8 mouse cellular contexts compared by ENCODE assay signal in genomic region chr13:74638793-74639711, GRCm38 (mm10). TPM values are rescaled to one million over a fixed set of nuclear protein-coding genes. Genes with fewer than 3 reads are reported as not detected.
DNase-seq lines count a peak whose midpoint lies in the region; ATAC-seq and TF ChIP-seq lines count a peak whose summit lies in the region.

Gene Erap1, plus strand, starts transcription at chr13:74639568.

- H3K9me3 ChIP-seq in embryonic facial prominence, embryonic 11.5 days (replicated peaks; ENCODE audit: control insufficient read depth, low read length) = no peaks in the 10 kb centered on the region
- no peaks in the 10 kb centered on the region for H3K9me3 ChIP-seq in limb, embryonic 11.5 days (ENCODE audit: control insufficient read depth, low read length)
- H3K9me3 ChIP-seq in midbrain, embryonic 13.5 days = no peaks in the 10 kb centered on the region
- H3K9me3 ChIP-seq in stomach, embryonic 16.5 days (replicated peaks; ENCODE audit: control insufficient read depth, low read length) = no peaks in the 10 kb centered on the region

- under 1% methylated on average over 12 of the region's 12 CpGs for WGBS in embryonic facial prominence, embryonic 11.5 days
- WGBS in heart, adult 2 months = 0% methylated on average over 12 of the region's 12 CpGs
- 1% methylated on average over 12 of the region's 12 CpGs for WGBS in limb, embryonic 11.5 days
- WGBS in midbrain, embryonic 13.5 days = 1% methylated on average over 12 of the region's 12 CpGs
- WGBS in stomach, embryonic 16.5 days = 1% methylated on average over 12 of the region's 12 CpGs

- H3K27ac ChIP-seq in embryonic facial prominence, embryonic 11.5 days (replicated peaks; ENCODE audit: low read depth, low read length) = peak within 1 kb of the TSS; percentile 72
- peak within 1 kb of the TSS; percentile 98 for H3K27ac ChIP-seq in heart, adult 2 months
- peak within 1 kb of the TSS; percentile 85 for H3K27ac ChIP-seq in limb, embryonic 11.5 days (replicated peaks; ENCODE audit: low read depth, low read length)
- peak within 1 kb of the TSS; percentile 72 for H3K27ac ChIP-seq in midbrain, embryonic 13.5 days
- H3K27ac ChIP-seq in stomach, embryonic 16.5 days (ENCODE audit: low read length) = peak within 1 kb of the TSS; percentile 98

- H3K27me3 ChIP-seq in embryonic facial prominence, embryonic 11.5 days (ENCODE audit: control insufficient read depth, insufficient read depth, low read length) = no peaks in the 10 kb centered on the region
- H3K27me3 ChIP-seq in heart, adult 2 months (ENCODE audit: control insufficient read depth, insufficient read depth, low read length) = no peaks in the 10 kb centered on the region
- no peaks in the 10 kb centered on the region for H3K27me3 ChIP-seq in limb, embryonic 11.5 days (ENCODE audit: control insufficient read depth, insufficient read depth, low read length)
- H3K27me3 ChIP-seq in midbrain, embryonic 13.5 days = no peaks in the 10 kb centered on the region
- no peaks in the 10 kb centered on the region for H3K27me3 ChIP-seq in stomach, embryonic 16.5 days (ENCODE audit: control insufficient read depth, insufficient read depth, low read length)

- ATAC-seq in CD4-positive, CD25-positive, alpha-beta regulatory T cell, adult 4 months = peak; percentile 72
- peak; percentile 76 for ATAC-seq in embryonic facial prominence, embryonic 11.5 days (replicated peaks; ENCODE audit: insufficient number of reproducible peaks, low FRiP score, low TSS enrichment, low read depth)
- peak; percentile 57 for ATAC-seq in limb, embryonic 11.5 days (ENCODE audit: insufficient number of reproducible peaks, low FRiP score, low TSS enrichment, low read depth)
- peak; percentile 71 for ATAC-seq in midbrain, embryonic 13.5 days
- peak; percentile 55 for ATAC-seq in stomach, embryonic 16.5 days (ENCODE audit: insufficient read depth, low FRiP score)

- no peak for TF ChIP-seq EP300 in heart, adult 2 months (IDR thresholded peaks at IDR 0.05; ENCODE audit: insufficient read depth, low read depth, low read length)

- peak; percentile 90 for TF ChIP-seq CTCF in heart, adult 2 months (IDR thresholded peaks at IDR 0.05)

- H3K79me2 ChIP-seq in heart, adult 2 months (replicated peaks; ENCODE audit: control insufficient read depth, insufficient read depth, low read length) = no peaks in the 10 kb centered on the region

- peak within 1 kb of the TSS; percentile 95 for H3K9ac ChIP-seq in embryonic facial prominence, embryonic 11.5 days (replicated peaks; ENCODE audit: low read length)
- peak within 1 kb of the TSS; percentile 98 for H3K9ac ChIP-seq in heart, adult 2 months (ENCODE audit: low read depth, low read length)
- H3K9ac ChIP-seq in limb, embryonic 11.5 days (ENCODE audit: low read length) = peak within 1 kb of the TSS; percentile 94
- H3K9ac ChIP-seq in midbrain, embryonic 13.5 days (replicated peaks) = peak within 1 kb of the TSS; percentile 87
- H3K9ac ChIP-seq in stomach, embryonic 16.5 days (ENCODE audit: low read length) = peak within 1 kb of the TSS; percentile 99

- intact Hi-C loops in heart, adult 2 months (cut with DNase I) = loop anchor here (1.0 to 5.0 kb wide), 3 partner anchors 132 to 215 kb away; partner anchors contain the start of gene Cast

- H3K36me3 ChIP-seq in embryonic facial prominence, embryonic 11.5 days (replicated peaks; ENCODE audit: control insufficient read depth, insufficient read depth, low read depth, low read length) = no peaks in the 10 kb centered on the region
- no peaks in the 10 kb centered on the region; the same call in 1 of the 2 replicates for H3K36me3 ChIP-seq in heart, adult 2 months (ENCODE audit: control insufficient read depth, insufficient read depth, low read length)
- no peaks in the 10 kb centered on the region for H3K36me3 ChIP-seq in limb, embryonic 11.5 days (ENCODE audit: control insufficient read depth, insufficient read depth, low read length)
- no peaks in the 10 kb centered on the region for H3K36me3 ChIP-seq in midbrain, embryonic 13.5 days
- no peaks in the 10 kb centered on the region for H3K36me3 ChIP-seq in stomach, embryonic 16.5 days (ENCODE audit: control insufficient read depth, insufficient read depth, low read length)

- peak within 1 kb of the TSS; percentile 73 for H3K4me3 ChIP-seq in embryonic facial prominence, embryonic 11.5 days (ENCODE audit: low read depth, low read length)
- peak within 1 kb of the TSS; percentile 100 for H3K4me3 ChIP-seq in heart, adult 2 months
- peak within 1 kb of the TSS; percentile 63 for H3K4me3 ChIP-seq in limb, embryonic 11.5 days (ENCODE audit: low read depth, low read length)
- peak within 1 kb of the TSS; percentile 77 for H3K4me3 ChIP-seq in midbrain, embryonic 13.5 days (replicated peaks)
- peak within 1 kb of the TSS; percentile 98 for H3K4me3 ChIP-seq in stomach, embryonic 16.5 days (replicated peaks; ENCODE audit: low read length)

- no peak for TF ChIP-seq POLR2A in heart, adult 2 months (IDR thresholded peaks at IDR 0.05; ENCODE audit: insufficient read depth, low read depth, low read length)

- peak within 1 kb of the TSS; percentile 73 for H3K4me2 ChIP-seq in embryonic facial prominence, embryonic 11.5 days (ENCODE audit: low read depth, low read length)
- H3K4me2 ChIP-seq in limb, embryonic 11.5 days (ENCODE audit: low read depth, severe bottlenecking) = peak within 1 kb of the TSS; percentile 59
- peak within 1 kb of the TSS; percentile 90 for H3K4me2 ChIP-seq in midbrain, embryonic 13.5 days (replicated peaks)
- peak within 1 kb of the TSS; percentile 97 for H3K4me2 ChIP-seq in stomach, embryonic 16.5 days (ENCODE audit: low read depth, low read length)

- peak; percentile 43 for DNase-seq in adrenal gland, postnatal 14 days
- DNase-seq in embryonic facial prominence, embryonic 11.5 days (ENCODE audit: low spot score) = peak; percentile 80
- peak; percentile 21 to 39 for DNase-seq in heart, adult 2 months
- peak; percentile 40 for DNase-seq in kidney, adult 18-20 months
- peak; percentile 59 for DNase-seq in limb, embryonic 11.5 days (ENCODE audit: low spot score)

- no peaks in the 10 kb centered on the region for H3K4me1 ChIP-seq in embryonic facial prominence, embryonic 11.5 days (ENCODE audit: control insufficient read depth, insufficient read depth, low read length)
- peaks cover 3% of the 10 kb centered on the region; the same call in 1 of the 2 replicates for H3K4me1 ChIP-seq in heart, adult 2 months (ENCODE audit: control insufficient read depth, insufficient read depth, low read length)
- H3K4me1 ChIP-seq in limb, embryonic 11.5 days (ENCODE audit: control insufficient read depth, insufficient read depth, low read length) = 0 out of 2 replicates have a peak, but pooled peaks cover 4% of the 10 kb centered on the region
- peaks cover 5% of the 10 kb centered on the region for H3K4me1 ChIP-seq in midbrain, embryonic 13.5 days (replicated peaks)
- H3K4me1 ChIP-seq in stomach, embryonic 16.5 days (ENCODE audit: control insufficient read depth, insufficient read depth, low read length) = no peaks in the 10 kb centered on the region

RNA-seq across cellular contexts. Expression of gene Erap1, which starts in this region (rescaled TPM):
- polyA plus RNA-seq in CD4-positive, CD25-positive, alpha-beta regulatory T cell, adult 4 months (2017; shearing (Covaris generic)) = 10 to 100 TPM; 83.5 to 86.2 TPM
- 57.4 and 60.3 TPM in 2 replicates for total RNA-seq in adrenal gland, postnatal 14 days (2021)
- 4.6 and 6.6 TPM in 2 replicates for polyA plus RNA-seq in embryonic facial prominence, embryonic 11.5 days (2014; fragmentation: Nextera tagmentation; extraction: Ambion mirVana)
- total RNA-seq in heart, adult 2 months (2021) = 10 to 100 TPM; 40.1 to 51.1 TPM
- 10.6 and 39.8 TPM in 2 replicates for polyA plus RNA-seq in heart, adult 2 months (2012; rRNA removed)
- 2.7 and 3.5 TPM in 2 replicates for polyA plus RNA-seq in limb, embryonic 11.5 days (2014; fragmentation: Nextera tagmentation; extraction: Ambion mirVana)
- polyA plus RNA-seq in midbrain, embryonic 13.5 days (2015; fragmentation: Nextera tagmentation; extraction: Ambion mirVana) = 4.5 and 5.2 TPM in 2 replicates
- 30.2 and 33.2 TPM in 2 replicates for polyA plus RNA-seq in stomach, embryonic 16.5 days (2015; fragmentation: Nextera tagmentation; extraction: Ambion mirVana)

Comparison
In these comparisons a context has a peak if more than half of its experiments do, and no peak if none do; other contexts are left out.
1. Peak in every context shown above with its lines: DNase-seq, ATAC-seq, H3K4me3 ChIP-seq and H3K27ac ChIP-seq.
2. DNase-seq: peak in every context shown above with its lines; median percentile 80 in embryonic facial prominence, embryonic 11.5 days; 59 in limb, embryonic 11.5 days; 43 in adrenal gland, postnatal 14 days; 40 in kidney, adult 18-20 months; 30 in heart, adult 2 months.